Mouse (Mus musculus): Measurements from ENCODE around the gene Wdr60.
"Not testable (repeated sequence)": the region's sequence is repeated elsewhere in the genome, so short reads cannot be mapped to it uniquely, and the experiment has no call there.

- not testable (repeated sequence) for TF ChIP-seq CTCF, POLR2A (IDR thresholded peaks at IDR 0.05; ENCODE audit: insufficient read depth, low read depth, low read length)
Observed at GRCm38 (mm10) chr12:116275086-116275485, 12.3 kb upstream of the Wdr60 start, which contains the start of gene Gm11027.
